Mouse (Mus musculus) stomach, embryonic 16.5 days (tissue): ENCODE measurements around the gene Zfp385b. TPM values are rescaled to one million over a fixed set of nuclear protein-coding genes. Genes with fewer than 3 reads are reported as not detected.

Experiments
- ATAC-seq: fragments of 200-750 bp; cut with Nextera tagmentation; 2 replicates; pipeline ENCODE4 v1.8.0; 2017; ENCODE audit warnings: moderate number of reproducible peaks, moderate TSS enrichment; ENCODE audit not compliant: insufficient read depth, low FRiP score
- H3K27ac ChIP-seq: fragments of 300-500 bp; sonication (generic); 2 replicates; pipeline ENCODE4 v1.5.1; 2014; ENCODE audit warnings: low read length
- H3K27me3 ChIP-seq: fragments of 300-500 bp; sonication (generic); 2 replicates; pipeline ENCODE4 v1.6.1; 2014; ENCODE audit warnings: low read length, control low read depth, mixed read lengths; ENCODE audit not compliant: control insufficient read depth, insufficient read depth
- H3K36me3 ChIP-seq: fragments of 300-500 bp; sonication (generic); 2 replicates; pipeline ENCODE4 v1.6.1; 2014; ENCODE audit warnings: low read length; ENCODE audit not compliant: control insufficient read depth, insufficient read depth
- H3K4me1 ChIP-seq: fragments of 300-500 bp; sonication (generic); 2 replicates; pipeline ENCODE4 v1.6.1; 2014; ENCODE audit warnings: low read length, control low read depth, mixed read lengths; ENCODE audit not compliant: control insufficient read depth, insufficient read depth
- H3K4me2 ChIP-seq: fragments of 300-500 bp; sonication (generic); 2 replicates; pipeline ENCODE4 v1.6.1; 2014; ENCODE audit warnings: low read depth, low read length, mixed read lengths
- H3K4me3 ChIP-seq: fragments of 300-500 bp; sonication (generic); replicated peaks from 2 replicates; pipeline ENCODE4 v1.5.1; 2014; ENCODE audit warnings: mild to moderate bottlenecking, low read length
- H3K9ac ChIP-seq: fragments of 300-500 bp; sonication (generic); 2 replicates; pipeline ENCODE4 v1.6.1; 2014; ENCODE audit warnings: low read length
- H3K9me3 ChIP-seq: fragments of 300-500 bp; sonication (generic); replicated peaks from 2 replicates; pipeline ENCODE4 v1.6.1; 2016; ENCODE audit warnings: low read length, control low read depth; ENCODE audit not compliant: control insufficient read depth
- WGBS: fragments of 180-500 bp; shearing (Covaris S2); extraction: QIAGEN DNeasy Blood & Tissue Kit; methylation state at CpG from one replicate; pipeline ENCODE4 v1.1.7; 2014; 5-methylcytosine and 5-hydroxymethylcytosine counted together
- polyA plus RNA-seq: library from polyadenylated mRNA; unstranded; fragments of >200 nt; fragmentation: Nextera tagmentation; extraction: Ambion mirVana; gene quantifications from 2 replicates; pipeline ENCODE4 v1.2.1, GENCODE M21; 2015

Zfp385b gene
- polyA plus RNA-seq, 1 experiment from 2014 or later, result 5.6 TPM

- Histone ChIP-seq H3K27ac (no peak overlapping the region), H3K4me2 (peak overlapping the region; percentile 99), H3K27me3 (peaks cover 4% of the 10 kb centered on the region; the same call in 1 of the 2 replicates), H3K4me3 (peak overlapping the region; percentile 60), H3K9ac (peak overlapping the region; percentile 71; the same call in 1 of the 2 replicates), H3K9me3 (0 out of 2 replicates have a peak, but pooled peaks cover 2% of the 10 kb centered on the region), H3K4me1 (no peaks in the 10 kb centered on the region), H3K36me3 (no peaks in the 10 kb centered on the region)
- 16% methylated on average over 12 of the region's 12 CpGs for WGBS
- ATAC-seq, result no peak
Observed at GRCm38 (mm10) chr2:77817357-77817894, 2.0 kb downstream of the Zfp385b start.

DNA sequence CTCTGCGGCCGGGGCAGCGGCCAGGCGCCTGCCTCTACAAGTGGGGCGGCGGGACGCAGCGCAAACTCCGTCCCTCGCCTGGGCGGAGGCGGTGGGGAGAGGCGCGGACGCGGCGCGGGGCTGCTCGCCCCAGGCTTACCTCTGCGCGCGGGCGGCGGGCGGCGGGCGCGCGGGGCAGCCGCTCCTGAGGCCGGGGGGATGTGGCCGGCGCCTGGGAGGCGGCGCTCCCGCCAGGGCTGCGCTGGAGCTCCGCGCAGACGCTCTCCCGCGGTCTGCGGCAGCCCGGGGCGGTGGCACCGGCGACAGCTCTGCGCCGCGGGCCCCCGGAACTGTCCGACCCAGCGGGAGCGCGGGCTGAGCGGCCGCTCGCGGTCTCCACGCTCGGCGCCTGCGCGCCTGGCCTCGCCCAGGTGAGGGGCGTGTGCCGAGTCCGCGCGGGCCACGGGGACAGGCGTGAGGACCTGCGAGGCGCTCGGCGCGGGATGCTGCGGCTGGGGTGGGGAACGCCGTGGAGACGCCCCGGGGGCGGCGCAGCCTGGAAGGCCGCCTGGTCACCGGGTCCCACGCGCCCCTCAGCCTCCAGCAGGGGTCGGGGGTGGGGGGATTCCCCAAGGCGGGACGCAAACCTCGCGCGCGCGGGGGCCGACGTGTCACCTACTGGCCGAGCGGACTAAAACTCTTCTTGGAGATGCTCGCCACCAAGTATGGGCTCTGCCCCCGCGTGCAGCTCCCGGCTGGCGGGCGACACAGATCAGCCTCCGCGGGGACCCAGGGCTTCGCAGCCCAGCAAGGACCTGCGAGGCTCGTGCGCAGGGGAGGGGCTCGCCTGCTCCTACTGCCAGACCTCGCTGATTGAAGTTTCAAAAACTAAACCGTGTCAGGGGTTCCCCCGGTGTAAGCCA, 2.8 kb downstream of the Zfp385b start:
- Histone ChIP-seq H3K4me3 (peak overlapping the region; percentile 60), H3K4me1 (no peaks in the 10 kb centered on the region), H3K27me3 (peaks cover 4% of the 10 kb centered on the region; the same call in 1 of the 2 replicates), H3K36me3 (no peaks in the 10 kb centered on the region), H3K4me2 (peak overlapping the region; percentile 99), H3K9ac (peak overlapping the region; percentile 71), H3K9me3 (0 out of 2 replicates have a peak, but pooled peaks cover 2% of the 10 kb centered on the region), H3K27ac (no peak overlapping the region)
- ATAC-seq, result peak; percentile 84
- under 1% methylated on average over 110 of the region's 116 CpGs for WGBS

GRCm38 (mm10) chr2:77815775-77816412, 3.5 kb downstream of the Zfp385b start:
- peak overlapping the region; percentile 60 for H3K4me3 ChIP-seq
- no peak for ATAC-seq
- peak overlapping the region; percentile 71 for H3K9ac ChIP-seq
- H3K4me1 ChIP-seq, result no peaks in the 10 kb centered on the region
- H3K27ac ChIP-seq, result no peak overlapping the region
- H3K27me3 ChIP-seq, result peaks cover 4% of the 10 kb centered on the region; the same call in 1 of the 2 replicates
- no peaks in the 10 kb centered on the region for H3K36me3 ChIP-seq
- WGBS, result 4% methylated on average over 20 of the region's 20 CpGs
- peak overlapping the region; percentile 99 for H3K4me2 ChIP-seq
- H3K9me3 ChIP-seq, result no peaks in the 10 kb centered on the region

DNA sequence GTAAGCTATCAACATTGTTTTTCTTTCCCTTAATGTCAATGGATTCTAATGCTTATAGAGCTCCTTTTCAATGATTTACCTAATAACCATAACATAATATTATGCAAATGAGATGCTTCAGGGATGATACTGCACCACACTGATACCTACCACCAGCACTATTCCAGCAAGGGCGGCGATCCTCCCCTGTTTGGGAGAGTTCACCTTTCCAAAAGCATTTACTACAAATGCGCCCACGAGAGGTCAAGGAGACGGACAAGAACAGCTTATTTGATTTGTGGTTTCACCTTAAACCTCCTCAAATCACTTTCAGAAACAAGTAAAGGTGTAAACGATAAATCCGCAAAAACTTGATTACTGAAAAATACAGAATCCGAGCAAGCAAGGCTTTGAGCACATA, 4.5 kb downstream of the Zfp385b start:
- no peaks in the 10 kb centered on the region for H3K9me3 ChIP-seq
- ATAC-seq, result no peak
- 77% methylated on average over 8 of the region's 8 CpGs for WGBS

DNA sequence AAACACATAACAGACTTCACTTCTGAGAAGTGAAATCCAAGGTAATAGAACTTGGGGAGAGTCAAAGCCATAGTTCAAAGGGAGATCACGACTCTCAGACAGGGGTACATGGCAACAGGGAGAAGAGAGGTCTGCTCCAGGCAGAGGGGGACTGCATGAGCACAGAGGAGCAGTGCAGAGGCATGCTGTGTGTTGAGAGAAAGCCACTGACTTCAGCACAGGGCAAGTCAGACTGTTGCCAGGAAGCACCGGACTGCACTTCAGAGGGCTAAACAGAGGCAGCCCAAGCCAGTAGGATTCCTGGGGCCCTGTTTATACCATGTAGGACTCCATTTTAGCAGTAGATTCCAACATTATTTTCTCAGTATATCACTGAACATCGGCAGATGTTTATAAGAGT, 6.4 kb downstream of the Zfp385b start:
- 67% methylated on average over 3 of the region's 3 CpGs for WGBS
- ATAC-seq, result no peak
- H3K36me3 ChIP-seq, result no peaks in the 10 kb centered on the region

More for the DNA sequence above, 4.5 kb downstream of the Zfp385b start:
- H3K4me3 ChIP-seq, result no peak overlapping the region
- H3K4me2 ChIP-seq, result no peak overlapping the region
- no peak overlapping the region for H3K9ac ChIP-seq
- H3K4me1 ChIP-seq, result no peaks in the 10 kb centered on the region
- H3K27me3 ChIP-seq, result peaks cover 4% of the 10 kb centered on the region; the same call in 1 of the 2 replicates
- H3K36me3 ChIP-seq, result no peaks in the 10 kb centered on the region
- H3K27ac ChIP-seq, result no peak overlapping the region

GRCm38 (mm10) chr2:77810748-77811147, 8.7 kb downstream of the Zfp385b start:
- no peaks in the 10 kb centered on the region for H3K36me3 ChIP-seq
- no peaks in the 10 kb centered on the region for H3K4me1 ChIP-seq
- no peak overlapping the region for H3K9ac ChIP-seq
- H3K27ac ChIP-seq, result no peak overlapping the region
- H3K4me3 ChIP-seq, result no peak overlapping the region
- WGBS, result 93% methylated on average over 5 of the region's 5 CpGs
- no peaks in the 10 kb centered on the region; the same call in 1 of the 2 replicates for H3K27me3 ChIP-seq
- no peaks in the 10 kb centered on the region for H3K9me3 ChIP-seq
- H3K4me2 ChIP-seq, result no peak overlapping the region
- ATAC-seq, result no peak

More for the DNA sequence above, 6.4 kb downstream of the Zfp385b start:
- H3K9ac ChIP-seq, result no peak overlapping the region
- no peak overlapping the region for H3K4me3 ChIP-seq
- no peak overlapping the region for H3K27ac ChIP-seq
- H3K4me1 ChIP-seq, result no peaks in the 10 kb centered on the region
- no peak overlapping the region for H3K4me2 ChIP-seq
- peaks cover 2% of the 10 kb centered on the region; the same call in 1 of the 2 replicates for H3K27me3 ChIP-seq
- H3K9me3 ChIP-seq, result no peaks in the 10 kb centered on the region

- Histone ChIP-seq H3K4me1 (no peaks in the 10 kb centered on the region), H3K36me3 (no peaks in the 10 kb centered on the region), H3K4me3 (no peak overlapping the region), H3K9ac (no peak overlapping the region), H3K4me2 (no peak overlapping the region), H3K9me3 (no peaks in the 10 kb centered on the region), H3K27ac (no peak overlapping the region), H3K27me3 (no peaks in the 10 kb centered on the region)
- WGBS, result 85% methylated on average over 7 of the region's 7 CpGs
- ATAC-seq, result no peak
Observed at GRCm38 (mm10) chr2:77804781-77805180, 14.7 kb downstream of the Zfp385b start.

GRCm38 (mm10) chr2:77802291-77802690, 17.1 kb downstream of the Zfp385b start:
- no peak overlapping the region for H3K9ac ChIP-seq
- H3K4me3 ChIP-seq, result no peak overlapping the region
- 83% methylated on average over 3 of the region's 3 CpGs for WGBS
- H3K27ac ChIP-seq, result no peak overlapping the region
- H3K4me2 ChIP-seq, result no peak overlapping the region
- H3K36me3 ChIP-seq, result no peaks in the 10 kb centered on the region
- no peaks in the 10 kb centered on the region for H3K4me1 ChIP-seq
- ATAC-seq, result no peak
- H3K27me3 ChIP-seq, result no peaks in the 10 kb centered on the region
- H3K9me3 ChIP-seq, result no peaks in the 10 kb centered on the region

DNA sequence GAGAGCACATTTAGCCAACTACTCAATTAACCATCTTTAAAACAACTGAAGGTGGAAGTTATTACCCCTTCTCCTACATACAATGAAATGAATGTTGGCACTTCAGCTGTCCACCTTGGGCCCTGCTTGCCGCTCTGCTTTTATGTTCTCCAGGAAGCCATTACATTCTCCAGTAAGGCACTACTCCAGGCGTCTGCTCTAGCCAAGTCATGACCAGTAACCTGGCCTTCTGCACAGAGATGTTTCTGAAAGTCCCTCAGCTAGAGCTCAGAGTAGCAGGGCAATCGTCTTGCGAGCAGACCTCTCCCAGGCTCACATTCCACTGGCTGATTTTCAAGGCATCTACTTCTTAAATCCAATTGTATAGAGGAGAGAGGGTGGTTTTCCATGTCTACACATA, 18.0 kb downstream of the Zfp385b start:
- Histone ChIP-seq H3K9me3 (no peaks in the 10 kb centered on the region), H3K4me2 (no peak overlapping the region), H3K36me3 (no peaks in the 10 kb centered on the region), H3K4me3 (no peak overlapping the region), H3K27me3 (no peaks in the 10 kb centered on the region), H3K27ac (no peak overlapping the region), H3K4me1 (no peaks in the 10 kb centered on the region), H3K9ac (no peak overlapping the region)
- 92% methylated on average over 4 of the region's 4 CpGs for WGBS
- ATAC-seq, result no peak
